Mouse (Mus musculus): Measurements from ENCODE around the gene Gm20441. TPM values are rescaled to one million over a fixed set of nuclear protein-coding genes. Genes with fewer than 3 reads are reported as not detected.

Gene Gm20441
- polyA plus RNA-seq, 1 experiment from 2014 or later: not detected

- ATAC-seq (replicated peaks; ENCODE audit: low FRiP score, low TSS enrichment, low read depth): peak; percentile 71; the same call in 1 of the 2 replicates
- Histone ChIP-seq H3K27me3 (replicated peaks; ENCODE audit: control insufficient read depth, insufficient read depth, low read length) (no peaks in the 10 kb centered on the region), H3K27ac (ENCODE audit: low read depth) (no peak overlapping the region)
These were observed 9.1 kb upstream of the Gm20441 start for GRCm38 (mm10) chr10:75789841-75790240.

GRCm38 (mm10) chr10:75789081-75789735 lies 8.5 kb upstream of the Gm20441 start:
- Histone ChIP-seq H3K27me3 (replicated peaks; ENCODE audit: control insufficient read depth, insufficient read depth, low read length) (no peaks in the 10 kb centered on the region), H3K27ac (ENCODE audit: low read depth) (no peak overlapping the region), H3K4me3 (ENCODE audit: low read depth, low read length) (no peak overlapping the region), H3K4me2 (ENCODE audit: low read length) (no peak overlapping the region), H3K4me1 (replicated peaks; ENCODE audit: control insufficient read depth, insufficient read depth, low read length) (no peaks in the 10 kb centered on the region), H3K36me3 (ENCODE audit: control insufficient read depth, insufficient read depth, low read length) (no peaks in the 10 kb centered on the region), H3K9me3 (ENCODE audit: control insufficient read depth, low read length) (no peaks in the 10 kb centered on the region), H3K9ac (ENCODE audit: low read length) (no peak overlapping the region)
- peak; percentile 50 for DNase-seq (ENCODE audit: low spot score)
- WGBS: 79% methylated on average over 6 of the region's 6 CpGs
- ATAC-seq (replicated peaks; ENCODE audit: low FRiP score, low TSS enrichment, low read depth): 0 out of 2 replicates have a peak, but pooled peaks have one; percentile 36

More at GRCm38 (mm10) chr10:75789841-75790240, 9.1 kb upstream of the Gm20441 start:
- no peak overlapping the region for H3K4me2 ChIP-seq (ENCODE audit: low read length)
- no peaks in the 10 kb centered on the region for H3K9me3 ChIP-seq (ENCODE audit: control insufficient read depth, low read length)
- peaks cover 5% of the 10 kb centered on the region for H3K4me1 ChIP-seq (replicated peaks; ENCODE audit: control insufficient read depth, insufficient read depth, low read length)
- no peak overlapping the region for H3K9ac ChIP-seq (ENCODE audit: low read length)
- WGBS: 76% methylated on average over 5 of the region's 5 CpGs
- H3K36me3 ChIP-seq (ENCODE audit: control insufficient read depth, insufficient read depth, low read length): no peaks in the 10 kb centered on the region
- peak; percentile 51 for DNase-seq (ENCODE audit: low spot score)
- H3K4me3 ChIP-seq (ENCODE audit: low read depth, low read length): no peak overlapping the region

GRCm38 (mm10) chr10:75788277-75788676 lies 7.5 kb upstream of the Gm20441 start:
- no peaks in the 10 kb centered on the region for H3K4me1 ChIP-seq (replicated peaks; ENCODE audit: control insufficient read depth, insufficient read depth, low read length)
- 94% methylated on average over 8 of the region's 8 CpGs for WGBS

GRCm38 (mm10) chr10:75785442-75785841 lies 4.7 kb upstream of the Gm20441 start:
- Histone ChIP-seq H3K4me1 (replicated peaks; ENCODE audit: control insufficient read depth, insufficient read depth, low read length) (no peaks in the 10 kb centered on the region), H3K4me3 (ENCODE audit: low read depth, low read length) (no peak overlapping the region), H3K27ac (ENCODE audit: low read depth) (no peak overlapping the region), H3K36me3 (ENCODE audit: control insufficient read depth, insufficient read depth, low read length) (no peaks in the 10 kb centered on the region), H3K9ac (ENCODE audit: low read length) (no peak overlapping the region), H3K27me3 (replicated peaks; ENCODE audit: control insufficient read depth, insufficient read depth, low read length) (no peaks in the 10 kb centered on the region), H3K4me2 (ENCODE audit: low read length) (no peak overlapping the region), H3K9me3 (ENCODE audit: control insufficient read depth, low read length) (no peaks in the 10 kb centered on the region)
- WGBS: 60% methylated on average over 1 of the region's 1 CpGs
- ATAC-seq (replicated peaks; ENCODE audit: low FRiP score, low TSS enrichment, low read depth): no peak
- no peak for DNase-seq (ENCODE audit: low spot score)

More at GRCm38 (mm10) chr10:75788277-75788676, 7.5 kb upstream of the Gm20441 start:
- Histone ChIP-seq H3K4me2 (ENCODE audit: low read length) (no peak overlapping the region), H3K27me3 (replicated peaks; ENCODE audit: control insufficient read depth, insufficient read depth, low read length) (no peaks in the 10 kb centered on the region), H3K36me3 (ENCODE audit: control insufficient read depth, insufficient read depth, low read length) (no peaks in the 10 kb centered on the region), H3K9ac (ENCODE audit: low read length) (no peak overlapping the region), H3K9me3 (ENCODE audit: control insufficient read depth, low read length) (no peaks in the 10 kb centered on the region), H3K4me3 (ENCODE audit: low read depth, low read length) (no peak overlapping the region), H3K27ac (ENCODE audit: low read depth) (no peak overlapping the region)
- ATAC-seq (replicated peaks; ENCODE audit: low FRiP score, low TSS enrichment, low read depth) (no peak), DNase-seq (ENCODE audit: low spot score) (peak; percentile 15)

- Histone ChIP-seq H3K27ac (ENCODE audit: low read depth) (no peak overlapping the region), H3K27me3 (replicated peaks; ENCODE audit: control insufficient read depth, insufficient read depth, low read length) (0 out of 2 replicates have a peak, but pooled peaks cover 3% of the 10 kb centered on the region), H3K4me1 (replicated peaks; ENCODE audit: control insufficient read depth, insufficient read depth, low read length) (no peaks in the 10 kb centered on the region), H3K9ac (ENCODE audit: low read length) (no peak overlapping the region), H3K4me3 (ENCODE audit: low read depth, low read length) (peak overlapping the region; percentile 44; the same call in 1 of the 2 replicates), H3K36me3 (ENCODE audit: control insufficient read depth, insufficient read depth, low read length) (no peaks in the 10 kb centered on the region), H3K4me2 (ENCODE audit: low read length) (peak overlapping the region; percentile 89), H3K9me3 (ENCODE audit: control insufficient read depth, low read length) (no peaks in the 10 kb centered on the region)
- 35% methylated on average over 15 of the region's 15 CpGs for whole genome bisulfite sequencing
- DNase-seq (ENCODE audit: low spot score): peak; percentile 58
- ATAC-seq (replicated peaks; ENCODE audit: low FRiP score, low TSS enrichment, low read depth): no peak
These were observed 1.3 kb downstream of the Gm20441 start for GRCm38 (mm10) chr10:75779206-75780174.

GRCm38 (mm10) chr10:75777885-75778284 lies 2.9 kb downstream of the Gm20441 start:
- Histone ChIP-seq H3K4me1 (replicated peaks; ENCODE audit: control insufficient read depth, insufficient read depth, low read length) (no peaks in the 10 kb centered on the region), H3K9ac (ENCODE audit: low read length) (no peak overlapping the region), H3K9me3 (ENCODE audit: control insufficient read depth, low read length) (no peaks in the 10 kb centered on the region), H3K36me3 (ENCODE audit: control insufficient read depth, insufficient read depth, low read length) (no peaks in the 10 kb centered on the region), H3K27me3 (replicated peaks; ENCODE audit: control insufficient read depth, insufficient read depth, low read length) (0 out of 2 replicates have a peak, but pooled peaks cover 3% of the 10 kb centered on the region), H3K4me3 (ENCODE audit: low read depth, low read length) (no peak overlapping the region), H3K27ac (ENCODE audit: low read depth) (no peak overlapping the region), H3K4me2 (ENCODE audit: low read length) (no peak overlapping the region)
- ATAC-seq (replicated peaks; ENCODE audit: low FRiP score, low TSS enrichment, low read depth) (no peak), DNase-seq (ENCODE audit: low spot score) (no peak)
- 77% methylated on average over 2 of the region's 2 CpGs for WGBS

GRCm38 (mm10) chr10:75776562-75776961 lies 4.2 kb downstream of the Gm20441 start:
- DNase-seq (ENCODE audit: low spot score) (no peak), ATAC-seq (replicated peaks; ENCODE audit: low FRiP score, low TSS enrichment, low read depth) (no peak)
- no peak overlapping the region for H3K27ac ChIP-seq (ENCODE audit: low read depth)
- H3K27me3 ChIP-seq (replicated peaks; ENCODE audit: control insufficient read depth, insufficient read depth, low read length): 0 out of 2 replicates have a peak, but pooled peaks cover 3% of the 10 kb centered on the region
- H3K4me3 ChIP-seq (ENCODE audit: low read depth, low read length): no peak overlapping the region
- H3K9me3 ChIP-seq (ENCODE audit: control insufficient read depth, low read length): no peaks in the 10 kb centered on the region
- H3K4me2 ChIP-seq (ENCODE audit: low read length): no peak overlapping the region
- WGBS: 89% methylated on average over 6 of the region's 6 CpGs
- H3K4me1 ChIP-seq (replicated peaks; ENCODE audit: control insufficient read depth, insufficient read depth, low read length): peaks cover 5% of the 10 kb centered on the region; the same call in 1 of the 2 replicates
- no peaks in the 10 kb centered on the region for H3K36me3 ChIP-seq (ENCODE audit: control insufficient read depth, insufficient read depth, low read length)
- H3K9ac ChIP-seq (ENCODE audit: low read length): no peak overlapping the region

GRCm38 (mm10) chr10:75774587-75774986 lies 6.2 kb downstream of the Gm20441 start:
- Histone ChIP-seq H3K4me3 (ENCODE audit: low read depth, low read length) (no peak overlapping the region), H3K4me2 (ENCODE audit: low read length) (no peak overlapping the region), H3K9me3 (ENCODE audit: control insufficient read depth, low read length) (no peaks in the 10 kb centered on the region), H3K36me3 (ENCODE audit: control insufficient read depth, insufficient read depth, low read length) (no peaks in the 10 kb centered on the region), H3K27me3 (replicated peaks; ENCODE audit: control insufficient read depth, insufficient read depth, low read length) (no peaks in the 10 kb centered on the region), H3K9ac (ENCODE audit: low read length) (no peak overlapping the region), H3K4me1 (replicated peaks; ENCODE audit: control insufficient read depth, insufficient read depth, low read length) (peaks cover 5% of the 10 kb centered on the region; the same call in 1 of the 2 replicates), H3K27ac (ENCODE audit: low read depth) (no peak overlapping the region)
- ATAC-seq (replicated peaks; ENCODE audit: low FRiP score, low TSS enrichment, low read depth) (no peak), DNase-seq (ENCODE audit: low spot score) (no peak)
- 88% methylated on average over 9 of the region's 9 CpGs for WGBS
